Mouse (Mus musculus) ES-E14 (cell line): ENCODE measurements around the gene Mum1l1.

Experiments
- CHD2 ChIP-seq: IDR thresholded peaks from 2 replicates; pipeline ENCODE4 v1.6.1; 2014; ENCODE audit warnings: mild to moderate bottlenecking, low read depth, low read length, inconsistent platforms
- HCFC1 ChIP-seq: IDR thresholded peaks from 2 replicates; pipeline ENCODE4 v1.6.1; 2012; ENCODE audit warnings: low read length, inconsistent platforms, borderline replicate concordance; ENCODE audit not compliant: insufficient read depth
- MAFK ChIP-seq: IDR thresholded peaks from 2 replicates; pipeline ENCODE4 v1.6.1; 2014; ENCODE audit warnings: mild to moderate bottlenecking, low read depth, low read length, inconsistent platforms; ENCODE audit not compliant: insufficient read depth
- ZC3H11A ChIP-seq: IDR thresholded peaks from 2 replicates; pipeline ENCODE4 v1.6.1; 2012; ENCODE audit warnings: low read depth, mild to moderate bottlenecking, inconsistent platforms, low read length, borderline replicate concordance

DNA sequence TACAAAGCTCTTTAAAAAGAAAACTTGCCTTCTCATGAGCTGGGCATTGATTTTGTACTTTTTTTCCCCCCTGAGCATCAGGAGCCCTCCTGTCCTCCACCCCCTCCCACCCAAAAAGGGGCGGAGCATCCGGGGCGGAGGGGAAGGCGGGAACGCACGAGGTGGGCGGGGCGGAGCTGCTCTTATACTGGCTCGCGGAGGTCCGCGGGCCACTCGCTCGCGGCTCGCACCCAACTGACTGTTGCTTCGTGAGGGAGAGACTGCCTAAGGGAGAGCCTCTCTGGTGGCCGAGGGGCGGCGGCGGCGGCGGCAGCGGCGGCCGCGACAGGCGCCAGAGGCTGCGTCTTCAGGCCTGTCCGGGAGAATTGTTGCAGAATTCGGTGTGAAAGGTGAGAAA lies at the start of gene Mum1l1:
- TF ChIP-seq MAFK (no peak), ZC3H11A (no peak), HCFC1 (no peak), CHD2 (no peak)
